Mouse (Mus musculus) c-Kit-negative CD71-positive TER-119-positive erythroid progenitor cells, embryonic 14.5 days (primary cell): ENCODE measurements around the gene Gm5426.
"Not testable (repeated sequence)": the region's sequence is repeated elsewhere in the genome, so short reads cannot be mapped to it uniquely, and the experiment has no call there.

ENCODE experiments used
- DNase-seq: peaks from one replicate; pipeline ENCODE4 v3.0.0-alpha.2; 2013; ENCODE audit warnings: low read depth, low spot score

The Gm5426 gene

DNA sequence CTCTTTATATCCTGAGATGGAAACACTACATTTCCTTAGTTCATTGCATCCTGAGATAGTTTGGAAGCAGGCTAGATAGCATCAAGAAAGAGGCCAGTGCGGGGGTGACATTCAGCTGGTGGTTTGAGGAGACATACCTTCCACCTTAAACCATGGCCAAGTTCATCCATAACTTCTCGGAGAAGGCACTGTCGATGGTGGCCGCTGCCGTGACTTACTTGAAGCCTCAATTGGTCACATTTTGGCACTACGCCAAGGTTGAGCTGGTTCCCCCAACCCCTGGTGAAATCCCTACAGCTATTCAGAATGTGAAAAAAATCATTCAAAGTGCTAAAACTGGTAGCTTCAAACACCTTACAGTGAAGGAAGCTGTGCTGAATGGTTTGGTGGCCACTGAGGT, at the start of gene Gm5426:
Gene Gm5426, plus strand, starts transcription at position 153 of the 400 bp plus-strand sequence.
- not testable (repeated sequence) for DNase-seq

DNA sequence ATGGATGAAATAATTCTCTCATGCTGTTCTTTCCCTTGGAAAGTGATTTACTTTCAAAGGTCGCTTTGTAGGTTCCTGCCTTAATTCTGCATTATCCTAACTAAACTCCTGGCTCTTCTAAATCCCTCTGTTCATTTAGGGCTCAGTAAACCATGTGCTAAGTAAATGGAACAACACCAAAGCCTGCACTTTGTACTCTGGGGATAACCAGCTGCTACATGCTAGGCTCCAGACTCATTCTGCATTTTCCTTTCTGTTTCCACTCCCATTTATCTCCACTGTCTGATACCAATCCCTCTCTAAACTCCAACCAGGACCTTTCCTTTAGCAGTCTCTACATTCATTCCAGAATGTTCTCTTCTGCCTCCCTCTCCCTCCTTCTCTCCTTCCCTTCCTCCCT, 46.7 kb upstream of the Gm5426 start:
- no peak for DNase-seq

DNA sequence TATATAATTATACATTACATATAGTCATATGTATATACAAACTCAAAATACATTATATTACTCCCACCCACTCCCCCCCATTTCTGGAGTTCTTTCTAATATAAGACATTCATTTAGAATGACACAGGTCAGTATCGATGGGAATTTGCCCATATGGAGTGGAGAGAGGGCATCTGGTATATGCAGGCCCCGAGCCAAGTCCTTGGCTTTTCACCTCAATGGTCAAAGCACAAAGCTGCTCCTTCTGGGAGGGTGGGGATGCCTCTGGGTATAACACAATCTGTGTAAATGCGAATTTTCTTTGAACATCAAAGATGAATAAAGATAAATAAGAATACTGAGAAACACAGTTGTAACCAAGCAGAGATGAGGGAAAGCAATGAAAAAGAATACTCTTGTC, 46.0 kb upstream of the Gm5426 start:
- DNase-seq: no peak

DNA sequence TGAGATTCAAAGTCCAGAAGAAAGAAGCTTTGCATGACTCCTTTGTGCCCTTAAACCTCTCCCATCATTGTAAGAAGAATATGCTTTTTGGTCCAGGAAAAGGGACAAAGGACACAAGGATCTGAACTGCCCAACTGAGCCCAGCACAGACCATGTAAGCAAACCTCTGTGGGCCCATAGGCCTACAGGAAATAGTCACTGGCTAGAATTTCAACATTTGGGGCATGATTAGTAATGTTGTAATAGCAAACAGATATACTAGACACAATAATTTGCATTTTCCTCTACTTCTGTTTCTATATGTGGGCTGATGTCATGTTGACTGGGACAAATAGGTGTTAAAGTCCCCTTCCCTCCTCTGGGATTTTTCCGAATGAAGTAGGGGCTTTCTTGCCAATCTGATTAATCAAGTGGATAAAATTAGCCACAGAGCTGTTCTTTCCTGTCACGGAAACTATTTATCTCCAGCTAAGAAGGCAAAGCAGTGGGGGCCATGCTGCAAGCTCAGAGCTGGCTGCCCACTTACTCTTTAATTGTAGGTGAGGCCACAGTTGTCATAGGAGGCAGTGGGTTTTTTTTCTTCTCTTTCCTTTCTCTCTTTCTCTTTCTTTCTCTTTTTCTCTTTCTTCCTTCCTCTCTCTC, 42.4 kb upstream of the Gm5426 start:
- DNase-seq: no peak

DNA sequence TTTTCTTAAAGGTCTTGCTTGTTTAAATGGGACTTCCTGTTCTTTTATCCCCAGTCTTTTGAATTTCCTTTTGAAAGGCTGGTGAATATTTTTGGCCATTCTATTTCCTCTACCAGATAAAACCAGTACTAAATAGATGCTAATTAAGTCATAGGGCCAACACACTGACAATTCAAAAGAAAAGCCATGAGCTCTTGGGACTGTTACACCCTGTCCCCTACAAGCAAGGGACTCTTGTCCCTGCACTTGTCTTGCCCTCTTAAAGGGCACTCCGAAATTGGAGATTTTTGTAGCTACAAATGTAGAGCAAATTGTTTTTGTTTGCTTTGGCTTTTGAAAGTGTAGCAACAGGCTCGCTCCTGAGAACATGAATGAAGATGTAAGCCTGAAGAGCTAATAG, 41.8 kb upstream of the Gm5426 start:
- no peak for DNase-seq

DNA sequence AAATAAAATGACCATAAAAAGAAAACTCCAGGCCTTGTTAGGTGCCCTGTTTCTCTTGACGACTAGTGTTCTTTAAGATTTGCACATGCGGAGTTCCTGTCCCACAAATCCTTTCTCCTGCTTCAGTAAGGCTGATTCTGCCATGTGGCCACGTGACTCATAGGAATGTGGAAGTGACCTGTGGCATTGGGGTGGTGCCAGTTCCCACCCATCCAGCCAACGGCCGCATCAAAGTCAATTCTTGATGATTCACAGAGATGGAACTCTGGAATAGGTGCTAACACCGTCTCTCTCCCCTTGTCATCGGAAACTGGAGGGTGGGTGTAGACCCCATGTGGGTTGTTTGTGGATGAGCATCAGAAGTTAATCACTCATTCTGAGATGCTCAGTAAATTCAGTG, 39.7 kb upstream of the Gm5426 start:
- DNase-seq: no peak

DNA sequence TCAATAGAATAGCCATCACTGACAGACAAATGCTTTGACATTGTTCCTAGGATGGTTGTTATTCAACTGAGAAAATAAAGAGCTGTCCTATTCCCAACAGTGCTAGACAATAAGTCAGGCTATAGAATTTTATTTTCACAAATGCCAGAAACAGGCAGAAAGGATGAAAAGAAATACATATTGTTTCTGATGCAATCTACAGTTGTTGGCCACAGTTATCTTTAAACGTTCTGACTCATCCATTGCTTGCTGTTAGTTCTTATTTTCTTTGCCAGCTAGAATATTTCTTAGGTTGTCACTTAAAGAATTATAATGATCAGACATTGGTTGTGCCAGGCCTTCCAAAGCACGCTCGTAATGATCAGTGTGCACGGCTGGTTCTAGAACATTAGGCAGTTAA, 35.4 kb upstream of the Gm5426 start:
- no peak for DNase-seq

DNA sequence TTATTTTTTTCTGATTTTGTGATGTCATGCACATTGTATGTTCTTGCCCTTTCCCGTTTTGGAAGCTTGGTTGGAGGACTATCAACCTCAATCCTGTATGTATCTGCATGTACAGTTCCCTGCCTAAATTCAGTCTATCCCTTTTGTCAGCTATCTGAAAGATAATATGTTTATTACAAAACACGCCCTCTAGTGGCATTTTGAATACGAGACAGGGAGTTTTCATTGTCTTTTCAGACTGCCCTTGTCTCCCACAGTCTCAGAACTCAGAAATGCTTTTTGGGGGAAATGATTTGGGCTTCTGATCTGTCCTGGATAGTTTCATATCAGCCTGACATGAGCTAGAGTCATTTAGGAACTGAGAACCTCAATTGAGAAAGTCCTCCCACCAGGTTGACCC, 32.2 kb upstream of the Gm5426 start:
- no peak for DNase-seq

DNA sequence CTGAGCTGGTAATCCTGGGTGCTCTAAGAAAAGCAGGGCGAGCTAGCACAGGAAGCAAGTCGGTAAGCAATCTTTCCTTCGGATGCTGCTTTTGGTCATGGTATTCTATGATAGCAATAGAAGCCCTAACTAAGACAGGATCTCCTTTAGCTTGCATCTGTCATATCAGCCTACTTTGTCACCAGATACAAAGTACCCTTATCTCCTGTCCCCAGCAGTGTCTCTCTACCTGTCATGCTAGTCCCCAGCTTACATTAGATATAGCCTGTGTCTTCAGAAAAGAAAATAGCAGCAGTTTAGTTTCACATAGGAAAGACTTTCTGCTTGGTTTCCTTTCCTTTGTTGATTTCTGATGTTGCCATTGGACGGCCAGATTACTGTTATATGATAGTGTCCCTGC, 31.8 kb upstream of the Gm5426 start:
- no peak for DNase-seq

DNA sequence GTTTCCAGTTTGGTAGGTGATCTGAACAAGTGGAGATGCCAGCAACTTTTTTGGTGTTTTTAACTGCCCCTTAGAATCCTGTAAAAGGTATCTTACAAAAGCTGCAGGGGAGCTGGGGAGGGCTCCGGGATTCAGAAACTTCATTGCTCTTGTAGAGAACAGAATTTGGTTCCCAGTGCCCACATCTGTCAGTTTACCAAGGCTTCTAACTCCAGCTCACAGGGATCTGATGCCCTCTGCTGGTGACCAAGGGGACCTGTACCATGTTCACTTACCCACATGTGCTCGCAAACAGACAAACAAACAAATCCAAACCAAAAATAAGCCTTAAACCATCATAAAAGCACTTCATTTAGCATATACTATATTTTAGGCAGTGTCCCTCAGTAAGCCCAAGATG, 31.3 kb upstream of the Gm5426 start:
- DNase-seq: peak; percentile 4

DNA sequence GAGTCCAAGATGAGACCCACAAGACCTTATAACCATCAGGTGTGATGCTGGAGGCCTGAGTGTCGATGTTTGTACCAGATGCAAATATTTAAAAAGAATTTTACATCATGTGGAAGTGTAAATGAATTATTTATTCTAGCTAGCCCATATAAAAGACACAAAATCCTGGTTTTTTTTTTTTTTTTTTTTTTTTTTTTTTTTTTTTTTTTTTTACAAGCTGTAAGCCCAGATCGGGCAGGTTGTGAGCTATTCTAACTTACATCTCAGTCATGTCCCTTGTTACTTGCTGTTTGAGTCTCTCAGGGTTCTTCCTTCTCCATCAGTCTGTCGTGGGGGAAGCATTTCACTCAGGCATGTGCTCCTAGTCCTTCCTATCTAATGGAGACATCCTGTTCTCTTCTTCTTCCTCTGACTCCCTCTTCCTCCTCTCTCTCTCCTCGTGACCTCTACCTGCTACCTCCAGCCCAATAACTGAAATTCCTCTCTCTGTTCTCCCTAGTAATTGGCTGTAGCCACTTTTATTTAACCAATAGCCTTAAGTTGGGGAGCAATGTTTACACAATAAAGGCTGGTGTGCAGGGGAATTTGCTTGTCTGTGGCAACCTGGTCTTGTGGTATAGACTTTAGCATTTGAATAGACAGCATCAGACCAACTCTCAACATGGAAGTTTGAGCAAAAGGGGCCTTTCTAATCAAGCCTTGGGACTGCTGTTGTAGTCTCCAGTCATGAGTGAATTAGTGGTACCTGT, 29.3 kb upstream of the Gm5426 start:
- DNase-seq: no peak

DNA sequence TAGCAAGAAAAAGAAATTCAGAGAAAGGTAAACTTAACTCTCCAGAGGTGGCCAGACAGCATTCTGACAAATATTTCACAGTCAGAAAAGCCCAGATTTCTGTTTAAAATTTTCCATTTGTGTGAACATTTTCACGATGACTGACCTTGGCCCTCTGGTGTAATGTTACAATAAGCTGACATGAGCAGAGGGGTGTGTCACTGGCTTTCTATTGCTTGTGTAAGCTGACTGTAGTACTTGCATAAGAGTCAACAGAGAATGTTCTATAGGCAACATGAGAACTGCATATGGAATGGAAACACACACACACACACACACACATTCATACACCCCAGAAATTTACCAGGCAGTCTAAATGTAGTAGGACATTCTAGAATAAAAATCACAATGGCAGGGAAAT, 28.6 kb upstream of the Gm5426 start:
- DNase-seq: no peak

DNA sequence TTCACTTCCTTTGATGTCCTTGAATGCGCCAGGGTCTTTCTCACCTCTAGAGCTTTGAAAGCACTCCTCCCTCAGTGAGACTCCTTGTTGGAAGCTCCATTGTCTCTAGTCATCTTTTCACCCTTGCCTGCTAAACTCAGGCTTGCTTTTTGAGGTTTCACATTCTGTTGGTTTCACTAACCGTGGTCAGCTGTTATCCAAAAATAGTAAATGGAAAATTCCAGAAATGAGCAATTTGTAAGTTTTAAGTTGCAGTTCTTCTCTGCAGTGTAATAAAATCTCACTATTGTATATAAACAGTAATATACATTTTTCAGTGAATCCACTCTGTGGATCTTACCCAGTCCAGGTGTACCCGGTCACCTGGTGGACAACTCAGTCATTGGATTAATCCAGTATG, 21.1 kb upstream of the Gm5426 start:
- DNase-seq: no peak

DNA sequence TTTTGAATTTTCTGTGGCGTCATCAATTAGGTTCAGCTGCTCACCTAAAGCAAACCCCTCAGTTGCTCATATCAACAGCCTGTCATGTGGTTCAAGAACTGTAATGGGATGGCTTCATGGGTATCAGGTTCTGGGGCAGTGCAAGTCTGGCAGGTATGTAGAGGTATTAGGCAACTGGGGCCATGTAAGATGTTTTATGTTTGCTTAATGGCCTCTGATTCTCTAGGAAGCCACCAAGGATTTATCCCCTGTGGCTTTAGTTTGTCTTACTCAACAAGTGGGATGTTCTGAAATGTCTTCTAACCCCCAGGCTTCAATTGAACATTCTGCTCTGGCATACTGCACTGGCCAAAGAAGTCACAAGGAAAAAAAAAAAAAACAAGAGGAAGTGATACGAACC, 15.6 kb upstream of the Gm5426 start:
- DNase-seq: no peak

DNA sequence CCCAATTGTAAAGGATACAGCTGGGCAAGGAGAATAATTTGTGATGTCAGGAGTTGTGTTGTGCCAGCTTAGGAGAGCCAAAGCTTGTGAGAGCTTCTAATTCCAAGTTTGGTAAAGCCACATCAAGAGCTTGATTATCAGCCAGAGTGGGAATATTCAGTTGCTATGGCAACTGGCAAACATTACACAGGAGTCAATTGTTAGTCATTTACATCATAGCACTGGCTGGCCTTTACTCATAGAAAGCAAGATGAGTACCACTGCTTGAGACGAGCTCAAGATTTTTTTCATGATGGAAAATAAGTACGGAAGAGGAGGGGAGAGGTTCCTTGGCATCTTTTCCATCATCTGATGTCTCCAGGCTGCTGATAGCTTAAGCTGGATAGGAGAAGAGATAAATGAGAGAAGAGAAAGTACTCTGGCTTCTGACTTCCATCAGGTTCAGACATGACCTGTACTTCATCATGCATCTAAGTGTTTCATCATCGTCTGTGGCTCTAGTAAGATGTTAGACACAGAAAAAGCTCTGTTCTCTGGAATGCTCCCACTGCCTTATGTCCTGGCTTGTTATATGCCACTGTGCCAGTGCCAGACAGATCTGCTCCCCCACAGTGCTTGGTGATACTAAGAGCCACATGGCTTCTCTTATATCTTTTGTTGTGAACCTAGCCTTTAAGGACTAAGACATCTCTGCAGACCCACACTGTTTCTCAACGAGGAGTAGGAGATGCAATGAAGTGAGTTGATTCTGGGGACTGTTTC, 15.0 kb upstream of the Gm5426 start:
- no peak for DNase-seq

DNA sequence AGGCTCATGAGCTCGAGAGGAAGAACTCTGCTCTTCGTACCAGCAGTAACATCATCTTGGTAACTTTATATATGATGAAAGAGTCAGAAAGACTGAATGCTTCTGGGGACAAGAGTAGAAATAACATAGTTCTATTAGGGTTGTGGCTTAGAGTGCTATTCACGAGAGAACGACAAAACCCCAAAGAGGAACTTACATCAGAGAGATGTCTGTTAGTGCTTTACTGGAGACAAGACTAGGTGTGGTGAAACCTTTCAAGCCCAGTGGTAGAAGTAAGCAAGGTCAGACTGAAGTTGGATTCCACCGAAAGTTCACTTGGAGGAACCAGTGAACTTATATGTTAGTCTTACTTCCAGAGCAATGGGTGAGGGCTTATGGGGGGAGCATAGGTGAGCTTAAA, 12.5 kb upstream of the Gm5426 start:
- DNase-seq: no peak

DNA sequence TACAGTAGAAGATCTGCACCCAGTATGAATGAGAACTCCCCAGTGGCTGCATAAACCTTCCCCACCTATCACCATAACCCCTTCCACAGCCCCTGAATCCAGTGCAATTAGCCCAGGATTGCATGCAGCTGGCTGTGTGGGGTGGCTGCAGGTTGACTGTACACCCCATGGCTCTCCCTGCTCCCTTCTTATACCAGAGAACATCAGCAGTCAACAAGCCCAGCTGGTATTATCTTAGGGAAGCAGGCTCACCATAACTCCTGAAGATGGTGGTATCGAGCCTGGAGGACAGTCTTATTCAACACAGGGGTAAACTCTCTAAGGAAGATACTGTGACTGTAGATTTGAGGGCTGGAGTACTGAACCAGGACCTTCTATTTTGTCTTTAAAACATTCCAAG, 12.1 kb upstream of the Gm5426 start:
- no peak for DNase-seq

DNA sequence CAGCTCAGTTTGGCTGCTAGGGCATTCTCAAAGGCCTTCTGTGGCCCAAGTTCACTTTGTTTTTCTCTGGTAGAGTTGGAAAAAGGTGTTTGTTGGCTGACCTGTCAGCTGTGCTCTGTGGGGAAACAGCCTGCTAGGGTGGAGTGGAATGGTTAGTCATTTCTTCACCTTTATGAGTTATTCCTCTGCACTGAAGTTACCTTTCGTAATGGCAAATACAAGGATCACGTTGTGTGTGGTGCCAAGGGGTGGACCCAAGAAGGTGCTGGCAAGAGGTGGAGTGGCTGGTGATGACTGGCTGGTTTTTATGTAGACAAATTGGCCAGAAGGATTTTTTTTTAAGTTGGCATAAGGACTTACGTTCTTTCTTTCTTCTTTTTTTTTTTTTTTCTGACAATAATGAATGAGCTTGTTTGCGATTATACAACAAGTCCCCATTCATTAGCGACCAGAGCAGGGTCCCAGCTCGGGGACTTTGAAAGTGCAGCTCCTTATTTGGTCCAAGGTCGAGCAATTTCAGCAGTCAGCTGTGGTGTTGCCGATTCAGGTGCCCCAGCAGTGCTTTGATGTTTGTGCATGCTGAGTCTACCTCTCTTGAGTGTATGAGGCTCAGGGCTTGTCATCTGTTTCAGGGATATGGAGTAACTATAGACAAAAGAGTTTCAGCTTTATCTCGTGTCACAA, 10.5 kb upstream of the Gm5426 start:
- no peak for DNase-seq

DNA sequence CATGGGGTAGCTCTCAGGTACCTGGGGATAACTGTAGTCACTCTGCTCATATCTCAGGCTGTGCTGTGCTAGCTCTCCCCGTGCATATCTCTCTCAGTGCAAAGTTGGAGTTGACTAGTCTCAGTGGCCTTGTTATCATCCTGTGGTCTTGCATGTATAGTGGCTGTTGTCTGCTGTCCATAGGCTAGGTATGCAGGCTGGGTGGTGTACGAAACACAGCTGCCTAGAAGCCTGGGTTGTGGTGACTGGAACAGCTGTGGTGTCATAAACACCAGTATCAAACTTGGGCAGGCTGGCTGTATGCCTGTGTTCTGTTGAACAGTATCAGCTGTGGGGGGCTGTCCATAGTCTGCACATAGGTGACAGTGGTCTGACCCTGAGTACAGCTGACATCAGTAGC, 7.2 kb upstream of the Gm5426 start:
- no peak for DNase-seq

DNA sequence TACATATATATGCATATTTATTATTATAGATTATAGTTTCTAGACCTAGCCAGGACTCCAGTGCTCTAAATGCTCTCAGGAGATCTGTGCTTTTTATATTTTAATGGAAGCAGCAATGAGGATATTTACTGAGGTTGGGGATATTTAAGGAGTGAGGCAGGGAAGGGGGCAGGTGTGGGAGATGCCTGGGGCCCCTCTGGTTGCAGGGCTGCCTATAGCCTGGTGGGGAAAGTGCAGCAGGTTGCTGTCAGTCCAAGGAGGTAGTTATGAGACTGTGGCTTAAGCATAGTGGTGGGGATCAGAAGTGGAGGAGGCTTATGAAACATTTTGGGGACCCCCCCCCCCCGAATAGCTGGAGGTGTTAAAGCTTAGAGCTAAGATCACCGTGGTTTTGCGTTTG, 6.0 kb upstream of the Gm5426 start:
- no peak for DNase-seq

DNA sequence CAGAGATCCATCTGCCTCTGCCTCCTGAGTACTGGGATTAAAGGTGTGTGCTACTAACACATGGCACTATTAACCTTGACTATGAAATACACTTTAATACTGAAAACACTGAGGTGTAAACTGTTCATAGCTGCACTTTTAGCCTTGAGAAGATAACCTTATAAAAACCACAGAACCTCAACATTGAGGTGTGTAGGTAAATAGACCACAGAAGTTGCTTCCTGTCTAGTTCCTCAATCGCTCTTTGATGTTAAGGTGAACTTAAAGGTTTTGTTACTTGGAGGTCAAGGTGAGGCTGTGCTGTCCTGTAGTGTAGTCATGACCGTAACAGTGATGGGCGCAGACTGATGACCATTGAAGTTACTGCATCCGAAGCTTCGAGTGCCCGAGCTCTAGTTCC, 5.3 kb upstream of the Gm5426 start:
- no peak for DNase-seq

DNA sequence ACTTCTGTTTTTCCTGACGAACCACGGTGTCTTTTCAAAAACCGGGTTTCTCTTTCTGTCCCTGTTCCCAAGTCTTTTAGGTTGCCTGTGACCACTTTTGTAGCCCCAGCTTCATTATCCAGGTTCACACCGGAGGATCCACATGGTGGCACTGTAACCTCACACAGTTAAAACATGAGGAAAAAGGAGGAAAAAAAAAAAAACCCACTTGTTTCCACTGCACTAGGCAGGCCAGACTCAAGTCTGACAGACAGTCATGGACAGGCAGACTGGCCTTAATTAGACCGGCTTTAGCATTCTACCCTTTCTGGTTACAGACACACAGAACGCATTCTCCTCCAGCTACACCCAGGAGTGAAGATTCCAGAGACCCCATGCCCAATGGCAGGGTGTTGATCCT, 4.2 kb upstream of the Gm5426 start:
- DNase-seq: no peak
